Mouse (Mus musculus) embryo, embryonic 9.5 days (tissue): ENCODE data around the gene Kdm1b.

Experiments
- DNase-seq: peaks from one replicate; pipeline ENCODE4 v3.0.0-alpha.2; 2017; ENCODE audit errors: extremely low spot score

Gene Kdm1b

GRCm38 (mm10) chr13:47056781-47057180 is 13.5 kb downstream of the Kdm1b start:
- DNase-seq: no peak

GRCm38 (mm10) chr13:47062756-47063155 is 19.5 kb downstream of the Kdm1b start:
- no peak for DNase-seq

GRCm38 (mm10) chr13:47063985-47064760 is 20.9 kb downstream of the Kdm1b start:
- DNase-seq: no peak

DNA sequence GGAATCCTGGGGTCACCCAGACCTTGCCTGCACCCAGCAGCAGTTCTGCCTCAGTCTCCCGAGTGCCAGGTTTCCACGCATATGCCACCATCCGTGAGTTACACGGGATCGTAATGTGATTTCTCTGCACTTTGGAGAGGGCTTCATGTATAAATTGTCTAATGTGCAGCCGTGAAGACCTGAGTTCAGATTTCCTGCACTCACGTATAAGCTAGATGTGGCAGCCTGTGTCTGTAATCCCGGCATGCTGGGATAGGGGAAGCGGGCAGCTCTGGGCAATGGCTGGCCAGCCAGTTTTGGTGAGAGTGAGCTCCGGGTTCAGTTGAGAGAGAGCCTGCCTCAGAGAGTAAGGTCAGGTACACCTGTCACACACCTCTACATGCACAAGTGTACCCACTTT is 23.2 kb downstream of the Kdm1b start:
- DNase-seq: no peak

- no peak for DNase-seq
These were observed 23.7 kb downstream of the Kdm1b start for GRCm38 (mm10) chr13:47067001-47067400.

GRCm38 (mm10) chr13:47070329-47071080 is 27.2 kb downstream of the Kdm1b start:
- DNase-seq: no peak

DNA sequence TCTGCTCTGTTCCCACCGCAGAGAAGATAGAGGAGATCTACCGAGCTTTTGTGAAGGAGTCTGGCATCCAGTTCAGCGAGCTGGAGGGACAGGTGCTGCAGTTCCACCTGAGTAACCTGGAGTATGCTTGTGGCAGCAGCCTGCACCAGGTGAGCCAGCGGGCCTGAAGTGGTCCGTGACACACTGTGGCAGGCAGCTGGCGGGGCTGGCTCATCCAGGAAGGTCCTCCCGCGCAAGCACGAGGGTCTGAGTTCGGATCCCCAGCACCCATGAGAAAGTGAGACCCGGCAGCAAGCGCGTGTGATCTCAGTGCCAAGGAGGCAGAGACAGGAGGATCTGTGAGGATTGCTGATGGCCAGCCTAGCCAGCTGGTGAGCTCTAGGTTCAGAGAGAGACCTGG is 28.6 kb downstream of the Kdm1b start:
- no peak for DNase-seq

DNA sequence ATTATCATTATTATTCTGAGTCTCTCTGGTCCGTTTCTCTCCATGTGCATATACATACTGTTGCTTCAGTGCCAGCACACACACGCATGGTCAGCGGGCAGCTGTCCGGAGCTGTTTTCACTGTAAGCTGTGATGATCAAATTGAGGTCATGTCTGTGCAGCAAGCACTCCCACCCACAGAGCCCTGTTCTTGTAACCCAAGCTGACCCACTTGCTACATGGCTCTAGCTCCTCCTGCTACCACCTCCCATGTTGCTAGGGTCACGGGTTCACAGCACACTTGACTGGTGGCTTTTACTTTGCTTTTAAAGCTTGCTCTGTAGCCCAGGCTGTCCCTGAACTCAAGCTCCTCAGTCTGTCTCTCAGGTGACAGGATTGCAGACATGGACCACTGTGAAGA is 29.2 kb downstream of the Kdm1b start:
- DNase-seq: no peak

- no peak for DNase-seq
These were observed 32.9 kb downstream of the Kdm1b start for GRCm38 (mm10) chr13:47076156-47076555.

DNA sequence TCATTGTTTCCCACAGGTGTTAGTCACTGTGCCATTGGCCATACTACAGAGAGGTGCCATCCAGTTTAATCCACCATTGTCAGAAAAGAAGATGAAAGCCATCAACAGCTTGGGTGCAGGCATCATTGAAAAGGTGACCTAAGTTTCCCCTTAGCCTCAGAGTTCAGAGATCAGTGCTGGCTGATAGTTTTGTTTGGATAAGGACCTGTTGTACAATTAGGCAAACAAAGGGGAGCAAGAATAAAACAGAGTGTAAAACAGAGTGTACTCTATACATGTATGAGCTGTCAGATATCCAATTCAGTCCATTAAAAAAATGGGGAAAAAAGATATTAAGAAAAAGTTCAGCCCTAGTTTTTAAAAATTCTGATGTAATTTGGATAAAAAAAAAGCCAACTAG is 34.1 kb downstream of the Kdm1b start:
- DNase-seq: no peak

DNA sequence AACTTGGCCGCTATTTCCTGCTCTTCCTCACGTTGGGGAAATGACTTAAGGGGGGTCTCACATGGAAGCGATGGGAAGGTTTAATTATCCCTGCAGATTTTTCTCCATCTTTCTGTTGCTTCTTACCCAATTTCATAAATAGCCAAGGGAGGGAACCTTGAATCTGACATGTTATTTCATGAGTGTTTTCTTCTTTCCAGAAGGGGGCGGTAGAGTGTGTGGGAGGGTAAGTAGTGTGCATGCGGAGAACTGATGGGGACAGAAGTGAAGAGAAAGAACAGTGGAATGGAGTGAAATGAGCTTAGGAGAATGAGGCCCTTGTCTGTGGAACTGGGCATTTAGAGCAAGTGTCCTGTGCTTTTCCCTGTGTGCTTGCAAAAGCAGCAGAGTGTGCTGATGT is 35.5 kb downstream of the Kdm1b start:
- DNase-seq: no peak

DNA sequence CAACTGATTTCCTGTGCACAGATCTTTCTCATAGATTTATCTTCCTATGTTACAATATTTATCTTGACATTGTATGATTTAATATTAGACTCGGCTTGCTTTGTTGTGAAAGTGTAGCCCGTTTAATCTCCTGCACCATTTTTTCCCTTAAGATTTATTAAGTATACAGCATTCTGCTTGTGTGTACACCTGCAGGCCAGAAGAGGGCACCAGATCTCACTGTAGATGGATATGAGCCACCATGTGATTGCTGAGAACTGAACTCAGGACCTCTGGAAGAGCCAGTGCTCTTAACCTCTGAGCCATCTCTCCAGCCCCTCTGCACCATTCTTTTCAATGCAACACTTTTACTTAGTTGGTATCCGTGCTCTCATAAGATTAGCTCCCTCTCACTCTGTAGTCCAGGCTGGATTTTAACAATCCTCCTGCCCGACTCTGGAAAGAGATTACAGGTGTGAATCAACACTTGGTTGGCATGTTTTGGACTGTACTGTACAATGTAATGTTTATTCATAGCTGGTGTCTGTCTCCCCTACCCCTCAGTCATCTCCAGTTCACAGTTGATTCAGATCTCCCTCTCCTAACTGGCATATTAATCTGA is 37.7 kb downstream of the Kdm1b start:
- no peak for DNase-seq

DNA sequence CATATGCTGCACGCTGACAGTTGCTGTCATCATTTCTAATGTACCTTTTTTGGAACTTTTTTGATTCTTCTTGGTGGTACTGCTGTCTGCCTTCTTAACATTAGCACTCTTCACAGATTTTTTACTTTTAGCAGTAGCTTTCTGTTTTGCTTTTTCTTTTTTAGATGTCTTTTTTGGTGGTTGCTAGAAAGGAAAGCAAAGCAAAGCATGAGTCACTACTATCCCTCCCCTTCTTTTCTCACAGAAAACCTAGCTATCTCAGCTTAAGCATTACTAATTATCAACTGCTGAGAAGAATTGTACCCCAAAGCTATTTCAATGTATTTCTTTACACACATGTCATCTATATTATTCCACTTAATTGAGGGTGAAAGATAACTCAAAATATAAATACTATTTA is 45.1 kb downstream of the Kdm1b start:
- DNase-seq: no peak

DNA sequence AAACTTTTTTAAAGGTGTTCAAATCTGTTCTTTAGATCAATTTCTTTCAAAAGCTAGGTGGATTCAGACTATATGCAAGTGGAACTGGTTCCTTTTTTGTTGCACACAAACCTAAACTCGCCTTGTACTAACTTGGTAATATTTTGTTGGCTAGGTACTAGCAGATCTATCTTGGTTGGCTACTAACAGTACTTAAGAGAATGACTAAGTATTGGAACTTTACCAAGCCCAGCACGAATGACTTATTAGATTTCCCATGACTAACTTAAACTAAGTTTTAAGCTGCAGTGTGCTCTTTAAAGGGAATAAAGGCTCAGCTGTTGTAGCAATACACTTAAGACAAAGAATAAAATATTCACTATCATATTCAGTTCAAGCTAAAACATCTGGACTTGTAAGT is 46.0 kb downstream of the Kdm1b start:
- no peak for DNase-seq

DNA sequence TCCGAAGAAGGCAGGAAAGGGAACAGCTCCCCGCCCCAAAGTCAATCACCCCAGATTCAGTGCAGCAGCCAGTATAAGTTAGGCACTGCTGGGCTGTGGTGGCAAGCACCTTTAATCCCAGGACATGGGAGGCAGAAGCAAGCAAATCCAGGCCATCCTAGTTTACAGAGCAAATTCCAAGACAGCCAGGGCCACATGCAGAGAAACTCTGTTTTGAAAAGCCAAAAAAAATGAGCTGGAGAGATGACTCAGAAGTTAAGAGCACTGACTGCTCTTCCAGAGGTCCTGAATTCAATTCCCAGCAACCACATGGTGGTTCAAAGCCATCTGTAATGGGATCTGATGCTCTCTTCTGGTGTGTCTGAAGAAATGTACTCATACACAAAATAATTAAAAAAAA is 50.5 kb downstream of the Kdm1b start:
- DNase-seq: no peak

GRCm38 (mm10) chr13:47096591-47096990 is 53.3 kb downstream of the Kdm1b start:
- DNase-seq: no peak

GRCm38 (mm10) chr13:47099265-47099664 is 56.0 kb downstream of the Kdm1b start:
- no peak for DNase-seq

DNA sequence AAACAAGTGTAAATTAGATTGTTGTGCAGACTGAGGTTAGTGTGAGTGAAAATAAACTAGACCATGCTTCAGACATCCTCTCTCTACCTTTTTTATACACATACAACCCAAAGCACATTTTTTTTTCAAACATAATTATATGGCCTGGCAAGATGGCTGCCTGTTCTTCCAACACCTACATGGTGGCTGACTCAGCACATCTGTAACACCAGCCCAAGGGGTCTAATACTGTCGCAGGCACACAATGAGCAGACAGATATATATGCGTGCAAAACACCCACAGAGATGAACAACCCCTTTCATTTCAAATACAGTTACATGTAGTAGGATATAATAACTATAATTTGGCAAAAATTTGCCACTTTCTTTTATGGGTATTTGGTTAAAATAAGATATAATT is 57.3 kb downstream of the Kdm1b start:
- DNase-seq: no peak

- no peak for DNase-seq
These were observed 60.8 kb downstream of the Kdm1b start for GRCm38 (mm10) chr13:47104146-47104545.

DNA sequence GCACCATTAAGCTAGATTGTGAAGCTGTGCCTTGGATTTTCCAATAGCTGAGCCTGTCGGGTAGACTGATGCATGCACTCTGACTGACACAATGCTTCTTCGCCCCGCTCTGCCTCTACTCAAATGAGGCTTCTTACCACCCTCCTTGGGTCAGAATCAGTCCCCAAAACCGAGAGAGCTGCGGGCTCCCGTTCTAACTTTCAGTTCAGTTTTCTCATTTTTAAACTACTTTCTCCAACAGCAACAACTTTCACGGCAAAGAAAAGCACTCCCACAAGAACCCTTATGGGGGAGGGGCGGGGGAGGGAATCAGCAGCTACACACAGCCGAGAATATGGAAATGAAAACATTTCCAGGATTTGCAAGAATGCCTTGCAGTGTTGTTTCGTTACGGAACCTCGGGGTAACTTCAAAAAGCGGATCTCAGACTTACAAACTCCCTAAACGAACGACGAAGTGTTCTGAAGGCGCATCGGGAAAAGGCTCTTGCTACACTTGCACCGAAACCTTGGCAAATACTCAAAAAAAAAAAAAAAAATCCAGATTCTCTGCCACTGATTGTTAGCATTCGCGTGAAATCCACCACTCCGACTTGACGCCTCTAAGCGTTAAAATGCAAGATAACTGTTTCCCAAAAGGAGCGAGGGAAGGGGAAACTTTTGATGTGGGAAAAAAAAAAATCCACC is 61.7 kb downstream of the Kdm1b start:
- DNase-seq: peak; percentile 51

- DNase-seq: peak; percentile 95
These were observed 62.6 kb downstream of the Kdm1b start, which contains the start of gene Dek for GRCm38 (mm10) chr13:47105711-47106579. Dek (minus strand) TSS chr13:47106201.
